Mouse (Mus musculus) hindbrain, embryonic 11.5 days (tissue): ENCODE results near the gene Adgrg1. TPM values are rescaled to one million over a fixed set of nuclear protein-coding genes. Genes with fewer than 3 reads are reported as not detected.

Experiments
- ATAC-seq: fragments of 200-750 bp; cut with Nextera tagmentation; 2 replicates; pipeline ENCODE4 v1.8.0; 2017; ENCODE audit warnings: mild to moderate bottlenecking, moderate TSS enrichment, moderate library complexity; ENCODE audit not compliant: low FRiP score
- DNase-seq: peaks from one replicate; pipeline ENCODE4 v3.0.0-alpha.2; 2015; ENCODE audit warnings: low spot score
- H3K27ac ChIP-seq: fragments of 300-500 bp; sonication (generic); 2 replicates; pipeline ENCODE4 v1.5.1; 2014; ENCODE audit warnings: mild to moderate bottlenecking, low read depth, low read length
- H3K27me3 ChIP-seq: fragments of 300-500 bp; sonication (generic); 2 replicates; pipeline ENCODE4 v1.6.1; 2014; ENCODE audit warnings: mild to moderate bottlenecking, low read length, moderate library complexity, mixed read lengths; ENCODE audit not compliant: control insufficient read depth, insufficient read depth
- H3K36me3 ChIP-seq: fragments of 300-500 bp; sonication (generic); 2 replicates; pipeline ENCODE4 v1.6.1; 2014; ENCODE audit warnings: mild to moderate bottlenecking, low read length, moderate library complexity, mixed read lengths; ENCODE audit not compliant: control insufficient read depth, insufficient read depth
- H3K4me1 ChIP-seq: fragments of 300-500 bp; sonication (generic); replicated peaks from 2 replicates; pipeline ENCODE4 v1.6.1; 2014; ENCODE audit warnings: low read length, mixed read lengths; ENCODE audit not compliant: control insufficient read depth, insufficient read depth
- H3K4me2 ChIP-seq: fragments of 300-500 bp; sonication (generic); replicated peaks from 2 replicates; pipeline ENCODE4 v1.6.1; 2014; ENCODE audit warnings: mild to moderate bottlenecking, low read depth, low read length
- H3K4me3 ChIP-seq: fragments of 300-500 bp; sonication (generic); 2 replicates; pipeline ENCODE4 v1.5.1; 2014; ENCODE audit warnings: low read depth, low read length
- H3K9ac ChIP-seq: fragments of 300-500 bp; sonication (generic); 2 replicates; pipeline ENCODE4 v1.6.1; 2014; ENCODE audit warnings: low read depth, low read length
- H3K9me3 ChIP-seq: fragments of 300-500 bp; sonication (generic); 2 replicates; pipeline ENCODE4 v1.6.1; 2016; ENCODE audit warnings: low read length; ENCODE audit not compliant: control insufficient read depth
- WGBS: fragments of 180-500 bp; shearing (Covaris S2); extraction: QIAGEN DNeasy Blood & Tissue Kit; methylation state at CpG from one replicate; pipeline ENCODE4 v1.1.7; 2014; 5-methylcytosine and 5-hydroxymethylcytosine counted together
- polyA plus RNA-seq: library from polyadenylated mRNA; unstranded; fragments of >200 nt; fragmentation: Nextera tagmentation; extraction: Ambion mirVana; gene quantifications from 2 replicates; pipeline ENCODE4 v1.2.1, GENCODE M21; 2014

Gene Adgrg1
- polyA plus RNA-seq, 1 experiment from 2014 or later, result 138 TPM

- no peak overlapping the region for H3K9ac ChIP-seq
- no peaks in the 10 kb centered on the region for H3K36me3 ChIP-seq
- H3K27ac ChIP-seq, result no peak overlapping the region
- DNase-seq (no peak), ATAC-seq (peak; percentile 47; the same call in 1 of the 2 replicates)
- no peaks in the 10 kb centered on the region for H3K27me3 ChIP-seq
- no peak overlapping the region for H3K4me3 ChIP-seq
- no peaks in the 10 kb centered on the region for H3K9me3 ChIP-seq
- H3K4me1 ChIP-seq, result 0 out of 2 replicates have a peak, but pooled peaks cover 2% of the 10 kb centered on the region
- 76% methylated on average over 5 of the region's 5 CpGs for WGBS
- no peak overlapping the region for H3K4me2 ChIP-seq
Measured at GRCm38 (mm10) chr8:94950458-94950857, 24.1 kb upstream of the Adgrg1 start.

- WGBS, result 82% methylated on average over 5 of the region's 5 CpGs
- no peak for ATAC-seq
- Histone ChIP-seq H3K36me3 (no peaks in the 10 kb centered on the region), H3K27ac (no peak overlapping the region), H3K9me3 (no peaks in the 10 kb centered on the region), H3K4me3 (no peak overlapping the region), H3K4me1 (no peaks in the 10 kb centered on the region), H3K27me3 (no peaks in the 10 kb centered on the region), H3K4me2 (no peak overlapping the region), H3K9ac (no peak overlapping the region)
- no peak for DNase-seq
Measured at GRCm38 (mm10) chr8:94952086-94952485, 22.5 kb upstream of the Adgrg1 start.

- Histone ChIP-seq H3K27ac (no peak overlapping the region), H3K4me3 (no peak overlapping the region), H3K9ac (no peak overlapping the region), H3K36me3 (no peaks in the 10 kb centered on the region), H3K4me2 (no peak overlapping the region), H3K4me1 (no peaks in the 10 kb centered on the region), H3K27me3 (no peaks in the 10 kb centered on the region), H3K9me3 (no peaks in the 10 kb centered on the region)
- ATAC-seq (no peak), DNase-seq (no peak)
- WGBS, result 72% methylated on average over 7 of the region's 7 CpGs
Measured at GRCm38 (mm10) chr8:94953624-94954367, 20.8 kb upstream of the Adgrg1 start.

- no peak for ATAC-seq
- no peak overlapping the region for H3K4me2 ChIP-seq
- DNase-seq, result no peak
- WGBS, result 94% methylated on average over 7 of the region's 7 CpGs
- no peaks in the 10 kb centered on the region for H3K9me3 ChIP-seq
- H3K4me3 ChIP-seq, result no peak overlapping the region
- no peaks in the 10 kb centered on the region for H3K36me3 ChIP-seq
- no peak overlapping the region for H3K27ac ChIP-seq
- H3K4me1 ChIP-seq, result no peaks in the 10 kb centered on the region
- no peak overlapping the region for H3K9ac ChIP-seq
- no peaks in the 10 kb centered on the region for H3K27me3 ChIP-seq
Measured at GRCm38 (mm10) chr8:94954368-94954737, 20.2 kb upstream of the Adgrg1 start.

GRCm38 (mm10) chr8:94954921-94955758 lies 19.4 kb upstream of the Adgrg1 start:
- Histone ChIP-seq H3K27ac (no peak overlapping the region), H3K4me2 (no peak overlapping the region), H3K27me3 (no peaks in the 10 kb centered on the region), H3K9ac (no peak overlapping the region), H3K9me3 (no peaks in the 10 kb centered on the region), H3K36me3 (no peaks in the 10 kb centered on the region), H3K4me1 (no peaks in the 10 kb centered on the region), H3K4me3 (no peak overlapping the region)
- WGBS, result 44% methylated on average over 9 of the region's 9 CpGs
- DNase-seq (peak; percentile 45), ATAC-seq (no peak)

- H3K4me1 ChIP-seq, result no peaks in the 10 kb centered on the region
- H3K27me3 ChIP-seq, result no peaks in the 10 kb centered on the region
- no peak overlapping the region for H3K9ac ChIP-seq
- 89% methylated on average over 1 of the region's 1 CpGs for WGBS
- H3K27ac ChIP-seq, result no peak overlapping the region
- H3K4me3 ChIP-seq, result no peak overlapping the region
- no peaks in the 10 kb centered on the region for H3K9me3 ChIP-seq
- H3K36me3 ChIP-seq, result no peaks in the 10 kb centered on the region
- no peak for ATAC-seq
- no peak for DNase-seq
- no peak overlapping the region for H3K4me2 ChIP-seq
Measured at GRCm38 (mm10) chr8:94956078-94956574, 18.4 kb upstream of the Adgrg1 start.

- no peak overlapping the region for H3K27ac ChIP-seq
- no peak overlapping the region for H3K9ac ChIP-seq
- H3K27me3 ChIP-seq, result no peaks in the 10 kb centered on the region
- WGBS, result 93% methylated on average over 1 of the region's 1 CpGs
- H3K4me3 ChIP-seq, result no peak overlapping the region
- DNase-seq (no peak), ATAC-seq (no peak)
- H3K9me3 ChIP-seq, result no peaks in the 10 kb centered on the region
- H3K4me2 ChIP-seq, result no peak overlapping the region
- no peaks in the 10 kb centered on the region for H3K36me3 ChIP-seq
- H3K4me1 ChIP-seq, result no peaks in the 10 kb centered on the region
Measured at GRCm38 (mm10) chr8:94962201-94962600, 12.3 kb upstream of the Adgrg1 start.

GRCm38 (mm10) chr8:94964828-94965227 lies 9.7 kb upstream of the Adgrg1 start:
- H3K4me3 ChIP-seq, result no peak overlapping the region
- H3K36me3 ChIP-seq, result no peaks in the 10 kb centered on the region
- H3K27ac ChIP-seq, result no peak overlapping the region
- no peaks in the 10 kb centered on the region for H3K4me1 ChIP-seq
- DNase-seq (no peak), ATAC-seq (no peak)
- H3K9me3 ChIP-seq, result no peaks in the 10 kb centered on the region
- 54% methylated on average over 10 of the region's 10 CpGs for WGBS
- no peak overlapping the region for H3K4me2 ChIP-seq
- H3K27me3 ChIP-seq, result no peaks in the 10 kb centered on the region
- H3K9ac ChIP-seq, result no peak overlapping the region
